Mouse (Mus musculus): ENCODE data around the gene Olfr1055. TPM values are rescaled to one million over a fixed set of nuclear protein-coding genes. Genes with fewer than 3 reads are reported as not detected.

Olfr1055 gene
- polyA plus RNA-seq, 1 experiment from 2014 or later, result not detected

Other genes with a start within 250 kb of the Olfr1055 start
- not detected in 2 replicates for gene Olfr1039, start 214.4 kb downstream of the Olfr1055 start, polyA plus RNA-seq (2014; fragmentation: Nextera tagmentation; extraction: Ambion mirVana)
- gene Olfr1040, start 203.6 kb downstream of the Olfr1055 start, polyA plus RNA-seq (2014; fragmentation: Nextera tagmentation; extraction: Ambion mirVana), result not detected in 2 replicates
- not detected in 2 replicates for gene Olfr1042, start 188.4 kb downstream of the Olfr1055 start, polyA plus RNA-seq (2014; fragmentation: Nextera tagmentation; extraction: Ambion mirVana)
- gene Olfr1043, start 182.8 kb downstream of the Olfr1055 start, polyA plus RNA-seq (2014; fragmentation: Nextera tagmentation; extraction: Ambion mirVana), result not detected in 2 replicates
- gene Olfr1044, start 172.5 kb downstream of the Olfr1055 start, polyA plus RNA-seq (2014; fragmentation: Nextera tagmentation; extraction: Ambion mirVana), result not detected in 2 replicates
- not detected in 2 replicates for gene Olfr52, start 164.6 kb downstream of the Olfr1055 start, polyA plus RNA-seq (2014; fragmentation: Nextera tagmentation; extraction: Ambion mirVana)
- gene Olfr1045, start 147.3 kb downstream of the Olfr1055 start, polyA plus RNA-seq (2014; fragmentation: Nextera tagmentation; extraction: Ambion mirVana), result not detected in 2 replicates
- gene Olfr1046, start 131.0 kb downstream of the Olfr1055 start, polyA plus RNA-seq (2014; fragmentation: Nextera tagmentation; extraction: Ambion mirVana), result not detected in 2 replicates
- gene Olfr1047, start 118.9 kb downstream of the Olfr1055 start, polyA plus RNA-seq (2014; fragmentation: Nextera tagmentation; extraction: Ambion mirVana), result not detected in 2 replicates
- not detected in 2 replicates for gene Olfr1048, start 110.0 kb downstream of the Olfr1055 start, polyA plus RNA-seq (2014; fragmentation: Nextera tagmentation; extraction: Ambion mirVana)
- not detected in 2 replicates for gene Olfr1049, start 92.0 kb downstream of the Olfr1055 start, polyA plus RNA-seq (2014; fragmentation: Nextera tagmentation; extraction: Ambion mirVana)
- not detected in 2 replicates for gene Olfr1051, start 71.2 kb downstream of the Olfr1055 start, polyA plus RNA-seq (2014; fragmentation: Nextera tagmentation; extraction: Ambion mirVana)
- not detected in 2 replicates for gene Olfr1052, start 57.8 kb downstream of the Olfr1055 start, polyA plus RNA-seq (2014; fragmentation: Nextera tagmentation; extraction: Ambion mirVana)
- gene Olfr1053, start 35.0 kb downstream of the Olfr1055 start, polyA plus RNA-seq (2014; fragmentation: Nextera tagmentation; extraction: Ambion mirVana), result not detected in 2 replicates
- gene Olfr1054, start 14.9 kb downstream of the Olfr1055 start, polyA plus RNA-seq (2014; fragmentation: Nextera tagmentation; extraction: Ambion mirVana), result not detected in 2 replicates
- gene Olfr1056, start 12.2 kb upstream of the Olfr1055 start, polyA plus RNA-seq (2014; fragmentation: Nextera tagmentation; extraction: Ambion mirVana), result not detected in 2 replicates
- gene Olfr1057, start 28.1 kb upstream of the Olfr1055 start, polyA plus RNA-seq (2014; fragmentation: Nextera tagmentation; extraction: Ambion mirVana), result not detected in 2 replicates
- not detected in 2 replicates for gene Olfr1058, start 38.3 kb upstream of the Olfr1055 start, polyA plus RNA-seq (2014; fragmentation: Nextera tagmentation; extraction: Ambion mirVana)
- not detected in 2 replicates for gene Olfr1061, start 63.8 kb upstream of the Olfr1055 start, polyA plus RNA-seq (2014; fragmentation: Nextera tagmentation; extraction: Ambion mirVana)
- not detected in 2 replicates for gene Olfr1062, start 76.5 kb upstream of the Olfr1055 start, polyA plus RNA-seq (2014; fragmentation: Nextera tagmentation; extraction: Ambion mirVana)
- not detected in 2 replicates for gene Olfr1065, start 100.3 kb upstream of the Olfr1055 start, polyA plus RNA-seq (2014; fragmentation: Nextera tagmentation; extraction: Ambion mirVana)
- gene Olfr1066, start 106.0 kb upstream of the Olfr1055 start, polyA plus RNA-seq (2014; fragmentation: Nextera tagmentation; extraction: Ambion mirVana), result not detected in 2 replicates
- gene Olfr228, start 137.1 kb upstream of the Olfr1055 start, polyA plus RNA-seq (2014; fragmentation: Nextera tagmentation; extraction: Ambion mirVana), result not detected in 2 replicates
- not detected in 2 replicates for gene Olfr1076, start 158.2 kb upstream of the Olfr1055 start, polyA plus RNA-seq (2014; fragmentation: Nextera tagmentation; extraction: Ambion mirVana)
- not detected in 2 replicates for gene Olfr1079, start 192.2 kb upstream of the Olfr1055 start, polyA plus RNA-seq (2014; fragmentation: Nextera tagmentation; extraction: Ambion mirVana)
- not detected in 2 replicates for gene Olfr1080, start 208.0 kb upstream of the Olfr1055 start, polyA plus RNA-seq (2014; fragmentation: Nextera tagmentation; extraction: Ambion mirVana)
- not detected in 2 replicates for gene Olfr1082, start 248.7 kb upstream of the Olfr1055 start, polyA plus RNA-seq (2014; fragmentation: Nextera tagmentation; extraction: Ambion mirVana)